Mouse (Mus musculus) urinary bladder, postnatal 36 days (tissue): ENCODE results near the gene Rab3c.
A peak's percentile ranks its signal among the peaks of the same experiment; 100 is the strongest.

Source experiments
- DNase-seq, 2 experiments: peaks; one replicate each; pipeline ENCODE4 v3.0.0; 2022; ENCODE audit warnings: low spot score in 2 of 2, mixed read lengths in 1 of 2

Rab3c gene

GRCm38 (mm10) chr13:110190039-110190438 lies 90.8 kb downstream of the Rab3c start:
- no peak for DNase-seq

- no peak for DNase-seq
Measured at GRCm38 (mm10) chr13:110184963-110185685, 95.7 kb downstream of the Rab3c start.

GRCm38 (mm10) chr13:110175651-110176050 lies 105.1 kb downstream of the Rab3c start:
- DNase-seq, result no peak

- no peak for DNase-seq
Measured at GRCm38 (mm10) chr13:110169669-110170068, 111.1 kb downstream of the Rab3c start.

- DNase-seq, result no peak
Measured at GRCm38 (mm10) chr13:110169152-110169551, 111.6 kb downstream of the Rab3c start.

GRCm38 (mm10) chr13:110168570-110168969 lies 112.2 kb downstream of the Rab3c start:
- no peak for DNase-seq

GRCm38 (mm10) chr13:110166622-110167330 lies 114.0 kb downstream of the Rab3c start:
- DNase-seq, result no peak

GRCm38 (mm10) chr13:110159980-110160379 lies 120.8 kb downstream of the Rab3c start:
- DNase-seq, result no peak

- DNase-seq, result no peak
Measured at GRCm38 (mm10) chr13:110158588-110159519, 121.9 kb downstream of the Rab3c start.

GRCm38 (mm10) chr13:110145545-110145944 lies 135.3 kb downstream of the Rab3c start:
- DNase-seq, result no peak

- DNase-seq, result no peak
Measured at GRCm38 (mm10) chr13:110145019-110145418, 135.8 kb downstream of the Rab3c start.

- DNase-seq, result no peak
Measured at GRCm38 (mm10) chr13:110139339-110139738, 141.5 kb downstream of the Rab3c start.

GRCm38 (mm10) chr13:110138644-110139043 lies 142.2 kb downstream of the Rab3c start:
- DNase-seq, result no peak

GRCm38 (mm10) chr13:110127613-110128258 lies 153.1 kb downstream of the Rab3c start:
- no peak for DNase-seq

GRCm38 (mm10) chr13:110122825-110123224 lies 158.0 kb downstream of the Rab3c start:
- no peak for DNase-seq

GRCm38 (mm10) chr13:110116892-110117291 lies 163.9 kb downstream of the Rab3c start:
- no peak for DNase-seq

GRCm38 (mm10) chr13:110116316-110116715 lies 164.5 kb downstream of the Rab3c start:
- no peak for DNase-seq

- no peak for DNase-seq
Measured at GRCm38 (mm10) chr13:110114870-110115645, 165.7 kb downstream of the Rab3c start.

GRCm38 (mm10) chr13:110113711-110114110 lies 167.1 kb downstream of the Rab3c start:
- DNase-seq, result peak in 1 of 2 experiments; percentile 9

GRCm38 (mm10) chr13:110097424-110098050 lies 183.3 kb downstream of the Rab3c start:
- DNase-seq, result no peak
